Mouse (Mus musculus) brain, embryonic 14.5 days (tissue): Measurements from ENCODE around the gene Gng8.

Source experiments
- CTCF ChIP-seq: fragments of 200-500 bp; IDR thresholded peaks from 2 replicates; pipeline ENCODE4 v1.5.1; 2012; ENCODE audit warnings: inconsistent platforms, mild to moderate bottlenecking, moderate library complexity, borderline replicate concordance; ENCODE audit not compliant: insufficient read depth, insufficient read length; ENCODE audit errors: extremely low read depth
- POLR2A ChIP-seq: fragments of 200-500 bp; IDR thresholded peaks from 2 replicates; pipeline ENCODE4 v1.6.1; 2012; ENCODE audit warnings: mild to moderate bottlenecking, inconsistent platforms, borderline replicate concordance; ENCODE audit not compliant: poor library complexity, insufficient read depth, insufficient read length, severe bottlenecking; ENCODE audit errors: extremely low read depth

- TF ChIP-seq CTCF (no peak), POLR2A (no peak)
Observed at GRCm38 (mm10) chr7:16908367-16908766, 16.8 kb downstream of the Gng8 start.
